Mouse (Mus musculus) layer of hippocampus, postnatal 14 days (tissue): ENCODE results near the gene Foxp4. TPM values are rescaled to one million over a fixed set of nuclear protein-coding genes. Genes with fewer than 3 reads are reported as not detected.
A peak's percentile ranks its signal among the peaks of the same experiment; 100 is the strongest.

ENCODE experiments used
- DNase-seq, 2 experiments: peaks; one replicate each; pipeline ENCODE4 v3.0.0; 2021 to 2022; ENCODE audit warnings: low spot score in 2 of 2, mixed read lengths in 1 of 2
- total RNA-seq, 2 experiments: library from RNA; stranded (reverse); gene quantifications; 2 replicates each; pipeline ENCODE4 v1.2.3; 2021

The Foxp4 gene
- total RNA-seq, 2 experiments from 2014 or later = 43.4 to 49.1 TPM

DNA sequence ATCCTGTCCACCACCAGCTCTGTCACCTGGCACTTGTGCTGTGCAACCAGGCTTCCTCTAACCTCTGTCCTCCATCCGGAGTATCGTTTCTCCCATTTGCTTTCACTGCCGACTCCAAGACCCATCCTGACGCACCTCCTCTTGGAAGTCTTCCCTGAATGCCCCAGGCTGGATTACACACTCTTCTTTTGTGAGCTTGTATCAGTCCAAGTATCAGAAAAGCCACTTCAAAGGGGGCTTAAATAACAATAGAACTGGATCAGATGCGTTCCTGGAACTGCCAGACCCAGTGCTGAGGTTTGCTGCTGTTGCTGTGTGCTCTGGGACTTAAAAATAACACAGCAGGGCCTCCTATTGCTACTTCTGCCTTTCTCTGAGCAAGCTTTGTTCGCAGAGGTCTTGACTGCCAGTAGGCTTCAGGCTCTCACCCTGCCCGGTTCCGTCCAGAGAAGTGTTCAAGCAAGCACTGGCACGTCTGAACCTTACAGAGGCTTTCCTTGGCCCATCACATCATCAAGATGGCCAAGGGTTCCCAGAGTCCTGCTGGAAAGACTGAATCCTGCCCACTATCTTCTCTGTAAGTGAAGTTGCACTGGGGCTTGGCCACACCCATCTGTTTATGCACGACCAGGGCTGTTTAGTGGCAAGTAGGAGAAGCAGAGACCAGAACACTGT is 13.6 kb upstream of the Foxp4 start:
- DNase-seq = no peak

DNA sequence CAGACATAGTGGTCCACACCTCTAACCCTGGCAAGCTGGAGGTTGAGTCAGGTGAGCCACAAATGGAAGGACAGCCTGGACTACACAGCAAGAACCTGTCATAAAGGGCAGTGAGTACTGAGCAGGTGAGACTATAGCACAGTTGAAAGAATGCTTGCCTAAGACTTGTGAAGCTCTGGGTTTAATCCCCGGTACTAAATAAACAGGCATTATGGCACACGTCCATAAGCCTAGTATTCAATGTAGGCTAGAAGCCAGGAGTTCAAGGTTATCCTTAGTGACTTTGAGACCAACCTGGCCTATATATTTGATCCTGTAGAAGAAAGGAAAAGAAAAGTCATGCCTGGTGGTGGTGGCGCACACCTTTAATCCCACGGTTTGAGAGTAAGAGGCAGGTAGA is 12.1 kb upstream of the Foxp4 start:
- DNase-seq = no peak

- no peak for DNase-seq
These were observed 5.0 kb upstream of the Foxp4 start for GRCm38 (mm10) chr17:47929431-47929830.

DNA sequence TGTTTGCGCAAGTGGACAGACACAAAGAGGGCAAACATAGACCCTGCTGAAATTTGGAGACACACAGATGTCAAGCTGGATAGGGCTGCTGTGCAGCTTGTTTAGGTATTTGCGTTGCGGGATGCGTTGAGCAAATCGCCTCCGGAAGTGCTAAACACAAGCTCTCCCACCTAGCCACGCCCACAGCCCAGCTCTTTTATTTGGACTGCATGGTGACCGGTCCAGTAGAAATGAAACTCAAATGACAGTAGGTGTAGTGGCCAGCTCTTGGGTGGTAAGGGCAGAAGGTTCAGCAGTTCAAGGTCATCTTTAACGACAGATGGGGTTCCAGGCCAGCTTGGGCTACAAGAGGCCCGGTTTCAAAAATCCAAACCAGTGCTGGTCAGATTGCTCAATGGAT is 1.5 kb upstream of the Foxp4 start:
- no peak for DNase-seq

- DNase-seq = no peak
These were observed 988 bp upstream of the Foxp4 start for GRCm38 (mm10) chr17:47925340-47925926.

- DNase-seq = peak in 1 of 2 experiments; percentile 34
These were observed 615 bp downstream of the Foxp4 start for GRCm38 (mm10) chr17:47923678-47924382.

GRCm38 (mm10) chr17:47923011-47923677 is 1.3 kb downstream of the Foxp4 start:
- no peak for DNase-seq

DNA sequence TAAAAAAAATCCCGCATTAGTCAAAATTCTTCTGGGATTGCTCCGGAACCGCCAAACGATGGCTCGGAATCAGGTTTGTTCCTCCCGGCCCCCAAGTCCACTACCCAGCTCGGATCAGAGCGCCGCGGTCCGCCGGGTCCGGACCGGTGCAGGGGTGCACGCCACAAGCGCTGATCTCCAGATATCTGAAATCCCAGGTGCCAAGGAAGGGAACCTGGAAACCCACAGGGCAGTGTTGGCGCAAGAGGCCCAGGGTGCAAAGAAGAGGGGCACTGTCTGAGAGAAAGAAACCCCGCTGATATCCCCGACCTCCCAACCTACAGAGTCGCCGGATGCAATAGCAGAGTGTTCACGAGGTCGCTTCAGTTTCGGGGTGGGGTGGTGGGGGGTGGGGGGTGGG is 1.9 kb downstream of the Foxp4 start:
- DNase-seq = no peak

DNA sequence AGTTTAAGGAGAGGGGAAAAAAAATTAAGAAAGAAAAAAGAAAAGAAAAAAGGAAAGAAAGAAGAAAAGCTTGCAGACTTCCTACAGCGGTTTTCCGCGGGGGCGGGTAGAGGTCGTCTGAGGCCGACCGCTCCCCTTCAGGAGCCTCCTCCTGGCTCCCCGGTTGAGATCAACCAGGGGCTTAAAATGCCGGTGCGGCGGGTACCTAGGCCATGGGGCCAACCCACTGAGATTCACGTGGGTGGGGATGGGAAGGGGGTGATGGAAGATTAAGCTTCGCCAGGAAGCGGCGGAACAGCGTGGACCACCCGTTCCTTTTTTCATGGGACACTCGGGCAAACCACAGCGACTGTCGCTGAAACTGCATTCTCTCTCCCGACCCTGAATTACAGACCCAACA is 2.3 kb downstream of the Foxp4 start:
- DNase-seq = no peak

DNA sequence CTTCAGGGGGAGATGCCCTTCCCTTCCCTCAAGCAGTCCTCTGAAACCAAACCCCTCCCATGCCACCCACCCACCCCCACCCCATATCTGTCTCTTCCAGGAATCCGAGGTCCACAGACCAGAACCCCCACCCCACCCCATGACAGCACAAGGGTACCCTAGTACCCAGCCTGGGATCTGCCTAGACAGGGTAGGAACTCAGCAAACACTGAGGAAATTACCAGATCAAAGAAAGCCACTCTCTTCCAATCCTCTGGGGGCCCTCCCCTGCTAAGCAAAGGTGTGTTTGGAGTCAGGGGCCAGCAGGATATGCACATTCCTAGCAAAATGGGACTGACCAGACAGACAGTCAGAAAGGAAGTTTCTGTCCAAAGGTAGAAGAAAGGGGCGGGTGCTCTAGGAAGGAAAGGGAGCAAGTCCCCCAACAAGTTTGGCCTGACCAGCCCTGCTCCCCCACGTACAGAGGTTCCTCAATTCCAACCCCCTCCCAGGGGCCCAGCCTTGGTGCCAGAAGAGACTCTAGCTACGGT is 3.2 kb downstream of the Foxp4 start:
- no peak for DNase-seq

GRCm38 (mm10) chr17:47919826-47920225 is 4.6 kb downstream of the Foxp4 start:
- DNase-seq = no peak

- DNase-seq = no peak
These were observed 6.5 kb downstream of the Foxp4 start for GRCm38 (mm10) chr17:47917907-47918306.

GRCm38 (mm10) chr17:47917212-47917611 is 7.2 kb downstream of the Foxp4 start:
- no peak for DNase-seq

- peak in 1 of 2 experiments; percentile 36 for DNase-seq
These were observed 9.7 kb downstream of the Foxp4 start for GRCm38 (mm10) chr17:47914676-47915219.

- peak; percentile 64 to 72 for DNase-seq
These were observed 15.1 kb downstream of the Foxp4 start for GRCm38 (mm10) chr17:47909091-47910001.

GRCm38 (mm10) chr17:47908079-47908478 is 16.4 kb downstream of the Foxp4 start:
- DNase-seq = no peak

DNA sequence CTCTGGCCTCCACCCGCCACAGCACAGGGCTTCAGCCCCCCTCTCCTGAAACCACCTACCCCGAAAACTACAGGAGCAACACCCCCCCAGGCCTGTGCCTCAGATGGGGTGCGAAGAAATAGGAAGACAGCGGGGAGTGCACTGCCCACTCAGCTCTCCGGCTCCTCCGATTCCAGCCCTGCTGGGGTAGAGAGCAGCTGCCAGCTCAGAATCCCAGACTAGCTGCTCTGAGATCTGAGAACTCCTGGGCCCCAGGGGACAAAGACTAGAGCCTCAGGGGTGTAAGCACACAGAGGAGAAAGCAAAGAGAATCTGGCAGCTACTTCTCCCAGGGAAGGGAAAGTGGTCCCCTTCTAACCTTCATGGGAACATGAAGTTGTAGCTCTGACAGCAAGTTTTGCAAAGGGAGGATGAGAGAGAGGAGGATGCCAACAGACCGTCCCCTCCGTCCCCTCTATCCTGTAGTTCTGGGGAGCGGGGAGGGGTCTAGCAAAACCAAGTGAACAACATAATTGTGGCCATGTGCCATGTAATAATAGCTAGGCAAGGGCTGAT is 17.0 kb downstream of the Foxp4 start:
- DNase-seq = no peak

DNA sequence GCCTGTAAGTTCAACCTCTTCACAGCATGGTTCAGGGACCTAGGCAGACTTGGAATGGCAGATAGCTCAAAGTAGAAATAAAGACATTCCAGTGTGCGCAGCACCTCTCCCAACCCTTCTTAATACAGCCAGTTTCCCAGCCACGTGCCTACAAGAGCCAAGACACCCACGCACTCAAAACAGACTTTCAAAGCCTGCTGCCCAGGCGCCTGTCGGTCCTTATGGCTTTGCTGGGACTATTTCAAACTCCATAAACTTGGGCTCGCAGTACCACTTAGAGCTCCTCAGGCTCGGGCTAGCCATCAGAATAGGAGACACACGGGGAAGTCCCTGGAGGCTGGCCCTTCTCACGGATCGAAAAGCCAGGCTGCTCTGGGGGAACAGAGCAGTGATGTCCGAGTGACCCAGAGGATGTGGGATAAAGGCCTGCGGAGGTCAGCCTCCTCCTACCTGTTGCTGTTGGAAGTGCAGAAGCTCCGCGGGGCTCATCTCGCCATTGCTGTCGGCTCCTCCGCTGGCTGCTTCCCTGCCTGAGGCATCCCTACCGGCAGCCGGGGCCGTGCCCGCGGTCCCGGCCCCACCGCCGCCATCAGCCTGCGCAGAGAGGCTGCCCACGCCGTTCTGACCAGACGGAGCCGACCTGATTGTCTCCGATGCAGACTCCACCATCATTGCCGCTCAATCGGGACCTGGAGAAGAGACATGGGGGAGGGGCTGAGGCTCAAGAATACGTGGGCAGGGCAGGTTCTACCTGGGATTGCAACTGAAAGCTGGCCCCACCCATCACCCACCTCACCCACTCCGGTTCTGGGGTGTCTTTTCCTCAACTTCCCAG is 20.4 kb downstream of the Foxp4 start:
- peak in 1 of 2 experiments; percentile 58 for DNase-seq

DNA sequence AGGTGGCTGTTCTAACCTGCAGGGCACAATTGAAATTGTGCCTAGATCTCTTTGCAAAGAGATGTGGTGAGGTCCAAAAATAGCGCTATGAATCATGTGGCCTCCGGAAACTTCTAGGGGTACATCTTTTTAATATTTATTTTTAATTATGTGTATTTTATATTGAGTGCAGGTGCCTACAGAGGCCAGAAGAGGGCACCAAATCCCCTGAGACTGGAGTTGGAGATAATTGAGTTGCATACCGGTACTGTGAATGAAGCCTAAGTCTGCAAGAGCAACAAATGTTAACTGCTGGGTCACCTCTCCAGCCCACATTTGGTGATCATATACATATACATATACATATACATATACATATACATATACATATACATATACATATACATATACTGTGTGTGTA is 22.7 kb downstream of the Foxp4 start:
- no peak for DNase-seq
